Mouse (Mus musculus): ENCODE data around the gene Cd2bp2.

The Cd2bp2 gene

GRCm38 (mm10) chr7:127195544-127196295 is at the start of gene Cd2bp2:
Gene Cd2bp2 (minus strand): TSS chr7:127196050.
- DNase-seq (ENCODE audit: low spot score) = peak; percentile 99

GRCm38 (mm10) chr7:127244658-127245510 is 49.0 kb upstream of the Cd2bp2 start:
- no peak for DNase-seq (ENCODE audit: low spot score)

GRCm38 (mm10) chr7:127243870-127244657 is 48.2 kb upstream of the Cd2bp2 start, which contains the start of gene Zfp771:
Gene Zfp771 (plus strand): TSS chr7:127244274.
- peak; percentile 94 for DNase-seq (ENCODE audit: low spot score)

GRCm38 (mm10) chr7:127243361-127243867 is 47.6 kb upstream of the Cd2bp2 start:
- DNase-seq (ENCODE audit: low spot score) = no peak

- no peak for DNase-seq (ENCODE audit: low spot score)
Observed at GRCm38 (mm10) chr7:127234777-127235176, 38.9 kb upstream of the Cd2bp2 start.

GRCm38 (mm10) chr7:127233765-127234164 is 37.9 kb upstream of the Cd2bp2 start:
- no peak for DNase-seq (ENCODE audit: low spot score)

GRCm38 (mm10) chr7:127233368-127233749 is 37.5 kb upstream of the Cd2bp2 start:
- DNase-seq (ENCODE audit: low spot score) = peak; percentile 69

- DNase-seq (ENCODE audit: low spot score) = peak; percentile 89
Observed at GRCm38 (mm10) chr7:127232622-127233367, 36.9 kb upstream of the Cd2bp2 start, which contains the start of the genes Zfp553 and Sept1. Gene Zfp553 (plus strand): TSS chr7:127233061. Gene Sept1 (minus strand): TSS chr7:127233130.

GRCm38 (mm10) chr7:127231826-127232621 is 36.2 kb upstream of the Cd2bp2 start:
- no peak for DNase-seq (ENCODE audit: low spot score)

- DNase-seq (ENCODE audit: low spot score) = no peak
Observed at GRCm38 (mm10) chr7:127231376-127231775, 35.5 kb upstream of the Cd2bp2 start.

- peak; percentile 85 for DNase-seq (ENCODE audit: low spot score)
Observed at GRCm38 (mm10) chr7:127228615-127229303, 32.9 kb upstream of the Cd2bp2 start.

GRCm38 (mm10) chr7:127225147-127225995 is 29.5 kb upstream of the Cd2bp2 start:
- DNase-seq (ENCODE audit: low spot score) = no peak

GRCm38 (mm10) chr7:127224616-127225015 is 28.8 kb upstream of the Cd2bp2 start:
- DNase-seq (ENCODE audit: low spot score) = no peak

- DNase-seq (ENCODE audit: low spot score) = no peak
Observed at GRCm38 (mm10) chr7:127223515-127224478, 27.9 kb upstream of the Cd2bp2 start.

- DNase-seq (ENCODE audit: low spot score) = no peak
Observed at GRCm38 (mm10) chr7:127223106-127223505, 27.3 kb upstream of the Cd2bp2 start.

GRCm38 (mm10) chr7:127220440-127220839 is 24.6 kb upstream of the Cd2bp2 start:
- no peak for DNase-seq (ENCODE audit: low spot score)

GRCm38 (mm10) chr7:127218670-127219069 is 22.8 kb upstream of the Cd2bp2 start:
- DNase-seq (ENCODE audit: low spot score) = no peak
